Mouse (Mus musculus): ENCODE results near the gene Cmss1. TPM values are rescaled to one million over a fixed set of nuclear protein-coding genes. Genes with fewer than 3 reads are reported as not detected.

Gene Cmss1
- polyA plus RNA-seq, 1 experiment from 2014 or later, result 18.6 TPM

GRCm38 (mm10) chr16:57268058-57268841 is 338.4 kb downstream of the Cmss1 start:
- no peak for ATAC-seq (ENCODE audit: low read depth)

GRCm38 (mm10) chr16:57267068-57267467 is 339.6 kb downstream of the Cmss1 start:
- H3K9me3 ChIP-seq (replicated peaks; ENCODE audit: control insufficient read depth, low read length), result no peaks in the 10 kb centered on the region
- no peaks in the 10 kb centered on the region for H3K27me3 ChIP-seq (ENCODE audit: control insufficient read depth, insufficient read depth, low read depth, low read length)
- no peaks in the 10 kb centered on the region for H3K4me1 ChIP-seq (ENCODE audit: control insufficient read depth, low read depth, low read length)
- no peak overlapping the region for H3K27ac ChIP-seq (ENCODE audit: low read length)
- ATAC-seq (ENCODE audit: low read depth), result no peak
- WGBS (ENCODE audit: insufficient replicate concordance), result 12% methylated on average over 1 of the region's 1 CpGs
- no peak overlapping the region for H3K4me2 ChIP-seq (ENCODE audit: low read depth, low read length)
- no peak overlapping the region for H3K4me3 ChIP-seq (ENCODE audit: low read depth, low read length)
- no peaks in the 10 kb centered on the region for H3K36me3 ChIP-seq (ENCODE audit: control insufficient read depth, insufficient read depth)
- no peak overlapping the region for H3K9ac ChIP-seq (ENCODE audit: low read depth, low read length)

More at GRCm38 (mm10) chr16:57268058-57268841, 338.4 kb downstream of the Cmss1 start:
- no peaks in the 10 kb centered on the region for H3K36me3 ChIP-seq (ENCODE audit: control insufficient read depth, insufficient read depth)
- H3K4me3 ChIP-seq (ENCODE audit: low read depth, low read length), result no peak overlapping the region
- H3K9me3 ChIP-seq (replicated peaks; ENCODE audit: control insufficient read depth, low read length), result no peaks in the 10 kb centered on the region
- H3K9ac ChIP-seq (ENCODE audit: low read depth, low read length), result no peak overlapping the region
- H3K27ac ChIP-seq (ENCODE audit: low read length), result no peak overlapping the region
- no peaks in the 10 kb centered on the region for H3K27me3 ChIP-seq (ENCODE audit: control insufficient read depth, insufficient read depth, low read depth, low read length)
- no peak overlapping the region for H3K4me2 ChIP-seq (ENCODE audit: low read depth, low read length)
- no peaks in the 10 kb centered on the region for H3K4me1 ChIP-seq (ENCODE audit: control insufficient read depth, low read depth, low read length)
- WGBS (ENCODE audit: insufficient replicate concordance), result 70% methylated on average over 14 of the region's 14 CpGs

DNA sequence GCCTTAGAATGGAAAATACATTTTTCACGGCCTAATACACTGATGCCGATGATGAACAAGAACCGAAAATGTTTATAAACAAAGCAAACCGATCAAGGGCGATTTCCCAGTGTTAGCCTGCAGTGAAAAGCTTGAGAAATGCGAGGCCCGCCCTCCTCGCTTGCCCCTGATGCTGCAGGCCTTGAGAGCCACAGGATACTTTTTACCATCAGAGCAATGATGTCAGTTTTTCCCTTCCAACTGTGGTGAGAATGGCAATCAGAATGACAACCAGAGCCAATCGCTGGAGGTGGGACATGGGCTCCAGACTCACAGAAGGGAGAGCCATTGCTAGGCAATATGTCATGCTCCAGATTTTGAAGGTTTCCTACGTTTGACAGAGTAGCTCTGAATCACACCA is 346.5 kb downstream of the Cmss1 start:
- Histone ChIP-seq H3K4me2 (ENCODE audit: low read depth, low read length) (no peak overlapping the region), H3K4me3 (ENCODE audit: low read depth, low read length) (no peak overlapping the region), H3K9me3 (replicated peaks; ENCODE audit: control insufficient read depth, low read length) (no peaks in the 10 kb centered on the region), H3K27me3 (ENCODE audit: control insufficient read depth, insufficient read depth, low read depth, low read length) (no peaks in the 10 kb centered on the region), H3K9ac (ENCODE audit: low read depth, low read length) (no peak overlapping the region), H3K27ac (ENCODE audit: low read length) (no peak overlapping the region), H3K4me1 (ENCODE audit: control insufficient read depth, low read depth, low read length) (no peaks in the 10 kb centered on the region), H3K36me3 (ENCODE audit: control insufficient read depth, insufficient read depth) (no peaks in the 10 kb centered on the region)
- WGBS (ENCODE audit: insufficient replicate concordance), result 72% methylated on average over 10 of the region's 10 CpGs
- ATAC-seq (ENCODE audit: low read depth), result no peak

DNA sequence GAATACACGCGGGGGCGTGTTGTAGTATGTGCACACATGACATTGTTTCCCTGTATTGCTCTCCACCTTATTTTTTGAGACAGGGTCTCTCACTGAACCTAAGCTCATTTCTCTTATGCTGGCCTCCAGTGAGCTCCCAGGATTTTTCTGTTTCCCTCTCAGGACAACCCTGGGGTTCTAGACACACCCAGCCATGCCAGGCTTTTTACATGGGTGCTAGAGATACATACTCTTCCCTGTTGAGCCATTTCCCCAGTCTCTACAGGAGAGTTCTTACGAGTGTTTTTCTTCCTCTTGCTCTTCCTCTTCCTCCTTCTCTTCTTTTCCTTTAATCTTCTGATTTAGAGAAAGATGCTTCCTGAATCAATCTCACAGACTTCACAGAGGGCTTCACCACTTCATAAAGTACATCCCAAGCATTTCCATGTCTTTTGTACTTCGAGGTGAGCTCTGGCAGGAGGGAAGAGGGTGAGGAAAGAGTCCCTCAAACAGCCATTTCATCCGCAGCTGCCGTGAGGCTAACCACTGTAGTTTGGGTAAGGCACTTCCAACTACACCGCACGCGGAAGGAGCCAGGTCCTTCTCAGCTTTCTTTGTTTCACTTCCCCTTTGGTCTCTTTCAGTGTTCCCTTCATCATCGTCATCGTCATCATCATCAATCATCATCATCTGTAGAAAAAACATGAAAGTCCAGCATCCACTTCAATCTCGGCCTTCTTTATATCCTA is 347.1 kb downstream of the Cmss1 start:
- no peak overlapping the region for H3K4me3 ChIP-seq (ENCODE audit: low read depth, low read length)
- H3K4me2 ChIP-seq (ENCODE audit: low read depth, low read length), result no peak overlapping the region
- no peaks in the 10 kb centered on the region for H3K4me1 ChIP-seq (ENCODE audit: control insufficient read depth, low read depth, low read length)
- no peak overlapping the region for H3K9ac ChIP-seq (ENCODE audit: low read depth, low read length)
- no peaks in the 10 kb centered on the region for H3K36me3 ChIP-seq (ENCODE audit: control insufficient read depth, insufficient read depth)
- no peak overlapping the region for H3K27ac ChIP-seq (ENCODE audit: low read length)
- H3K27me3 ChIP-seq (ENCODE audit: control insufficient read depth, insufficient read depth, low read depth, low read length), result no peaks in the 10 kb centered on the region
- WGBS (ENCODE audit: insufficient replicate concordance), result 60% methylated on average over 13 of the region's 13 CpGs
- no peaks in the 10 kb centered on the region for H3K9me3 ChIP-seq (replicated peaks; ENCODE audit: control insufficient read depth, low read length)
- ATAC-seq (ENCODE audit: low read depth), result no peak

Other genes with a start within 250 kb of the Cmss1 start
- 0.14 and 0.33 TPM in 2 replicates for gene Col8a1, start 147.9 kb upstream of the Cmss1 start, polyA plus RNA-seq (2015; fragmentation: Nextera tagmentation; extraction: Ambion mirVana)

Data from liver, embryonic 16.5 days (tissue).